Mouse (Mus musculus) limb, embryonic 12.5 days (tissue): ENCODE results near the gene Dnase1l2. TPM values are rescaled to one million over a fixed set of nuclear protein-coding genes. Genes with fewer than 3 reads are reported as not detected.

Source experiments
- ATAC-seq: fragments of 200-750 bp; cut with Nextera tagmentation; 2 replicates; pipeline ENCODE4 v1.8.0; 2017; ENCODE audit warnings: low read depth, moderate TSS enrichment; ENCODE audit not compliant: insufficient number of reproducible peaks, insufficient read depth, low FRiP score, low TSS enrichment
- H3K27ac ChIP-seq: fragments of 300-500 bp; sonication (generic); 2 replicates; pipeline ENCODE4 v1.5.1; 2016; ENCODE audit warnings: mild to moderate bottlenecking, moderate library complexity
- H3K27me3 ChIP-seq: fragments of 300-500 bp; sonication (generic); 2 replicates; pipeline ENCODE4 v1.6.1; 2016; ENCODE audit warnings: mild to moderate bottlenecking, moderate library complexity
- H3K36me3 ChIP-seq: fragments of 300-500 bp; sonication (generic); 2 replicates; pipeline ENCODE4 v1.6.1; 2016; ENCODE audit warnings: mild to moderate bottlenecking, moderate library complexity
- H3K4me1 ChIP-seq: fragments of 300-500 bp; sonication (generic); replicated peaks from 2 replicates; pipeline ENCODE4 v1.6.1; 2016
- H3K4me2 ChIP-seq: fragments of 300-500 bp; sonication (generic); 2 replicates; pipeline ENCODE4 v1.6.1; 2016; ENCODE audit warnings: mild to moderate bottlenecking, moderate library complexity
- H3K4me3 ChIP-seq: fragments of 300-500 bp; sonication (generic); replicated peaks from 2 replicates; pipeline ENCODE4 v1.5.1; 2016; ENCODE audit warnings: mild to moderate bottlenecking
- H3K9ac ChIP-seq: fragments of 300-500 bp; sonication (generic); replicated peaks from 2 replicates; pipeline ENCODE4 v1.6.1; 2016; ENCODE audit warnings: mild to moderate bottlenecking, moderate library complexity
- H3K9me3 ChIP-seq: fragments of 300-500 bp; sonication (generic); 2 replicates; pipeline ENCODE4 v1.6.1; 2016; ENCODE audit warnings: mild to moderate bottlenecking, moderate library complexity
- WGBS: fragments of 180-500 bp; shearing (Covaris S2); methylation state at CpG from one replicate; pipeline ENCODE4 v1.1.7; 2016; 5-methylcytosine and 5-hydroxymethylcytosine counted together
- polyA plus RNA-seq: library from polyadenylated mRNA; unstranded; fragments of >200 nt; fragmentation: Nextera tagmentation; extraction: Ambion mirVana; gene quantifications from 2 replicates; pipeline ENCODE4 v1.2.1, GENCODE M21; 2016

Gene Dnase1l2
- polyA plus RNA-seq, 1 experiment from 2014 or later, result 3.4 TPM

- WGBS, result 6% methylated on average over 14 of the region's 14 CpGs
- peaks cover 26% of the 10 kb centered on the region for H3K36me3 ChIP-seq
- H3K9me3 ChIP-seq, result no peaks in the 10 kb centered on the region
- H3K27me3 ChIP-seq, result no peaks in the 10 kb centered on the region
- peak overlapping the region; percentile 83 for H3K4me3 ChIP-seq
- H3K9ac ChIP-seq, result peak overlapping the region; percentile 83
- no peak for ATAC-seq
- peak overlapping the region; percentile 70 for H3K4me2 ChIP-seq
- peak overlapping the region; percentile 96 for H3K27ac ChIP-seq
- peaks cover 6% of the 10 kb centered on the region for H3K4me1 ChIP-seq
These were observed 11.4 kb upstream of the Dnase1l2 start for GRCm38 (mm10) chr17:24454218-24454755.

- no peak overlapping the region for H3K27ac ChIP-seq
- peaks cover 36% of the 10 kb centered on the region for H3K36me3 ChIP-seq
- H3K9me3 ChIP-seq, result no peaks in the 10 kb centered on the region
- no peak overlapping the region for H3K9ac ChIP-seq
- no peaks in the 10 kb centered on the region for H3K27me3 ChIP-seq
- peak overlapping the region; percentile 70; the same call in 1 of the 2 replicates for H3K4me2 ChIP-seq
- ATAC-seq, result no peak
- no peak overlapping the region for H3K4me3 ChIP-seq
- 86% methylated on average over 2 of the region's 2 CpGs for WGBS
- H3K4me1 ChIP-seq, result peaks cover 6% of the 10 kb centered on the region
These were observed 10.5 kb upstream of the Dnase1l2 start for GRCm38 (mm10) chr17:24453372-24453771.

DNA sequence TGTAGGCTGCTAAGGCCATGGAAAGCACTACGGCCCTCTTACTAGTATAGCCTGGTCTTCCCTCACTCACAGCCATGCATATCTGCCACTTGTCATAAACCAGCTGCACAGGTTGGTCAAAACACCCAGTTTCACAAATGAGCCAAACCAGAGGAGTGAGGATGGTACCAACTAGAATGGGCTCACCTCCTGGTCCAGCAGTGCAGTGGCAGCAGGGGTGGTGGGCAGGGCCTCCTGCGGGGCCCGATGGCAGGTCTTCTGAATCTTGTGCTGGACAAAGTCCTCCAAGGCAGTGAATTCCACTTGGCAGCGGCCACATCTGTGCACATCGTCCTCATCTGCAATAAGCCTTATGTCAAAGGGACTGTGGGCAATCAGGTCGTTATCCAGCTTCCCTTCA is 8.3 kb upstream of the Dnase1l2 start:
- 95% methylated on average over 6 of the region's 6 CpGs for WGBS
- peaks cover 6% of the 10 kb centered on the region for H3K4me1 ChIP-seq
- no peaks in the 10 kb centered on the region for H3K27me3 ChIP-seq
- H3K27ac ChIP-seq, result no peak overlapping the region
- H3K9me3 ChIP-seq, result no peaks in the 10 kb centered on the region
- H3K4me3 ChIP-seq, result no peak overlapping the region
- H3K36me3 ChIP-seq, result peaks cover 57% of the 10 kb centered on the region
- H3K4me2 ChIP-seq, result no peak overlapping the region
- ATAC-seq, result no peak
- no peak overlapping the region for H3K9ac ChIP-seq

- Histone ChIP-seq H3K36me3 (peaks cover 74% of the 10 kb centered on the region), H3K9me3 (no peaks in the 10 kb centered on the region), H3K27me3 (no peaks in the 10 kb centered on the region), H3K9ac (no peak overlapping the region), H3K4me2 (no peak overlapping the region), H3K27ac (no peak overlapping the region), H3K4me3 (no peak overlapping the region), H3K4me1 (peaks cover 6% of the 10 kb centered on the region)
- no peak for ATAC-seq
- 88% methylated on average over 6 of the region's 6 CpGs for WGBS
These were observed 6.6 kb upstream of the Dnase1l2 start for GRCm38 (mm10) chr17:24449507-24449906.

DNA sequence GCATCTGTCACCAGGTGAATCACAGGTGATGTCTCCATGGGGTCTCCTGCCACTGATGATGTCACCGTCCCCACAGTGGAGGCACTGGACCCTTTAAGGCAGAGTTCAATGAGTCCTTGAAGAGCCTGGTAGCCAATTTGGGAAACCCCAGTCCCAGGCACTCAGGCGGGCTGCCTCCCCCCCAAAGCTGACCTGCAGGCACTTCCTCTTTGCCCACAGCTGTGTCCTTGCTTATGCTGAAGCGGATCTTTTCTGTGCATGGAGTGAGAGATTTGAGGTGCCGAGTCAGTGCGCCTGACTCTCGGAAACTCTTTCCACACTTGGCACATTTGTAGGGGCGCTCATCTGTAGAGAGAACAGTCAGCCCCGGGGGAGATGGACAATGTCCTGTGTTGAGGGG is 3.7 kb upstream of the Dnase1l2 start:
- no peaks in the 10 kb centered on the region for H3K9me3 ChIP-seq
- no peak overlapping the region for H3K9ac ChIP-seq
- H3K4me2 ChIP-seq, result no peak overlapping the region
- no peak overlapping the region for H3K27ac ChIP-seq
- ATAC-seq, result no peak
- H3K36me3 ChIP-seq, result peaks cover 97% of the 10 kb centered on the region
- 97% methylated on average over 8 of the region's 8 CpGs for WGBS
- no peaks in the 10 kb centered on the region for H3K4me1 ChIP-seq
- no peak overlapping the region for H3K4me3 ChIP-seq
- H3K27me3 ChIP-seq, result no peaks in the 10 kb centered on the region

DNA sequence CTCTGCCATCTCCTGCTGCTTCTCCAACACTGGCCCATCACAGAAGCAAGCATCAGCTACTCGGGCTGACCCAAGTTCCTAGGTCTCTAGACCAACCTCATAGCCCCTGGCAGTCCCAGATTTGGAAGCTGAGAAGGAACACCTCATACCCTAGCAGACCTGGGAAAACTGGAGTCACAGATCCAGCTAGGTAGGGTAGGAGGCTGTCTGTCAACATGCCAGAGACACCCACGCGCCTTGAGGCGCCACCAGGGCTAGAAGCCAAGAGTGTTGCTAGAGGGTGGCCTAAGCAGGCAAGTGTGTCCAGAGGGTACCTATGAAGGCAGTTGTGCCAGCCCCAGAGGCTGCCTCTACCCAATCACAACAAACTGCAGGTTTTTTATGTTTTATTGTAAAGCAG is 504 bp upstream of the Dnase1l2 start:
- ATAC-seq, result no peak
- H3K4me3 ChIP-seq, result no peak overlapping the region
- 94% methylated on average over 4 of the region's 4 CpGs for WGBS

GRCm38 (mm10) chr17:24442107-24442506 is 798 bp downstream of the Dnase1l2 start:
- Histone ChIP-seq H3K4me2 (no peak overlapping the region), H3K9me3 (no peaks in the 10 kb centered on the region), H3K4me1 (no peaks in the 10 kb centered on the region), H3K27ac (no peak overlapping the region), H3K27me3 (no peaks in the 10 kb centered on the region), H3K9ac (no peak overlapping the region), H3K4me3 (no peak overlapping the region), H3K36me3 (peaks cover 97% of the 10 kb centered on the region)
- ATAC-seq, result no peak
- 89% methylated on average over 14 of the region's 14 CpGs for WGBS

More for the DNA sequence above, 504 bp upstream of the Dnase1l2 start:
- Histone ChIP-seq H3K9ac (no peak overlapping the region), H3K4me1 (no peaks in the 10 kb centered on the region), H3K27me3 (no peaks in the 10 kb centered on the region), H3K4me2 (no peak overlapping the region), H3K36me3 (peaks cover 97% of the 10 kb centered on the region), H3K9me3 (no peaks in the 10 kb centered on the region), H3K27ac (no peak overlapping the region)

GRCm38 (mm10) chr17:24441148-24441547 is 1.8 kb downstream of the Dnase1l2 start:
- Histone ChIP-seq H3K36me3 (peaks cover 97% of the 10 kb centered on the region), H3K27me3 (no peaks in the 10 kb centered on the region), H3K4me3 (no peak overlapping the region), H3K27ac (no peak overlapping the region), H3K9ac (no peak overlapping the region), H3K9me3 (no peaks in the 10 kb centered on the region), H3K4me2 (no peak overlapping the region), H3K4me1 (no peaks in the 10 kb centered on the region)
- ATAC-seq, result no peak
- 54% methylated on average over 2 of the region's 2 CpGs for WGBS

DNA sequence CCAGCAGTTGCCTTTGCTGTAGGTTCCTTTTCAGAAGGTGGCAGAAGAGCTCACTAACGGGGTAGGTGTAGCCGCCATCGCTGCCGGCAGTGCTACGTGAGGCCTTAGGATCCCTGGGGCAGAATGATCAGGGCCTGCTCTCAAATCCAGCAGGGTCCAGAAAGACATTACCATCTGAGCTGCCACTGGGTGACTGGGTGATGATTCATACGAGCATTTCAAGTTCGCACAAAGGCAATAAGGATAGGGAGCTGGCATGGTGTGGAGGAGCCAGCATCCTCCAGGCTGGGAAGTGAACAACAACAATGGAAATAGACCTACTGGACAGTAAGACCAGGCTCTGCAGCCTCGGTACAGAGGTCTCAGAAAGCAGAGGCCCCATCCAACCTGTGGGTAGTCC is 2.5 kb downstream of the Dnase1l2 start:
- Histone ChIP-seq H3K27me3 (no peaks in the 10 kb centered on the region), H3K9me3 (no peaks in the 10 kb centered on the region), H3K4me3 (no peak overlapping the region), H3K4me1 (no peaks in the 10 kb centered on the region), H3K27ac (no peak overlapping the region), H3K36me3 (peaks cover 97% of the 10 kb centered on the region), H3K4me2 (no peak overlapping the region), H3K9ac (no peak overlapping the region)
- ATAC-seq, result no peak
- 92% methylated on average over 8 of the region's 8 CpGs for WGBS

GRCm38 (mm10) chr17:24437016-24437415 is 5.9 kb downstream of the Dnase1l2 start:
- WGBS, result 79% methylated on average over 5 of the region's 5 CpGs
- no peaks in the 10 kb centered on the region for H3K9me3 ChIP-seq
- H3K36me3 ChIP-seq, result peaks cover 92% of the 10 kb centered on the region
- H3K4me2 ChIP-seq, result no peak overlapping the region
- H3K4me3 ChIP-seq, result no peak overlapping the region
- peak; percentile 67; the same call in 1 of the 2 replicates for ATAC-seq
- H3K9ac ChIP-seq, result no peak overlapping the region
- no peaks in the 10 kb centered on the region for H3K27me3 ChIP-seq
- no peaks in the 10 kb centered on the region for H3K4me1 ChIP-seq
- no peak overlapping the region for H3K27ac ChIP-seq

DNA sequence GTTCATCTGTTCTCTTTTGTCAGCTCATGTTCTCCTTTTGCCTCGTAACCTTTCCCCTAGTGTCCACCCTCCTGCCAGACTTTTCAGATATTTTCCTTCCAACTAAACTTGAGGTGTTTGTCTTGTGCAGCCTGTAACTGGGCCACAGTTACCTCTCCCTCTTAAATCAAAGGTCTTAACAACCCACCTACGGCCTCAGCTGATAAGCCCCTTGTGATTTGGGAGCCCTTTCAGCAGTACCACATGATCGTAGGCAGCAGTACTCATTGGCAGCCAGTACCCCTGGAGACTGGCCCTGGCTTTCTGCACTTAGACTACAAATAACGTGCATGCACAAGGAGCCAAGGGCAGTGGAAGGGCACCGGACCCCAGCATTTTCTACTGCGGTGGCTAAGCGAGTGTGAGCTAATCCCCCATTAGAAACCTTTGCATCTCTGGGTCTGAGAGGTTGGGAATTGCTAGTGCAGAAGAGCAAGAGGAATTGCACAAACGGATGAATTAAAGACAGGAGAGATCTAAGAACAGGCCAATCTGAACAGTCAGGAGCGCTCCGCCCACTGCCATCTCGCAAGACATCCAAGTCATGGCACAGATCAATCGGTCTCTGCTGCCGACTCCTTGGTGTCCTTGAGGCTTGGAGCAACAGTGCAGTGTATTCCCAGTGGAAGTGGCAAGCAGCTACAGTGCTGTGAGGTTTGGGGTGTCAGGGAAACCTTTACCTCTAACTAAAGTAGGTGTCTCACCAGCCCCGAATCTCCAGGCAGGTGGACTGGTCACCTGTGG is 13.5 kb downstream of the Dnase1l2 start:
- Histone ChIP-seq H3K4me1 (peaks cover 20% of the 10 kb centered on the region), H3K36me3 (peaks cover 27% of the 10 kb centered on the region), H3K9me3 (no peaks in the 10 kb centered on the region), H3K9ac (no peak overlapping the region), H3K27me3 (no peaks in the 10 kb centered on the region), H3K4me2 (no peak overlapping the region), H3K27ac (no peak overlapping the region), H3K4me3 (no peak overlapping the region)
- no peak for ATAC-seq
- WGBS, result 82% methylated on average over 14 of the region's 14 CpGs

DNA sequence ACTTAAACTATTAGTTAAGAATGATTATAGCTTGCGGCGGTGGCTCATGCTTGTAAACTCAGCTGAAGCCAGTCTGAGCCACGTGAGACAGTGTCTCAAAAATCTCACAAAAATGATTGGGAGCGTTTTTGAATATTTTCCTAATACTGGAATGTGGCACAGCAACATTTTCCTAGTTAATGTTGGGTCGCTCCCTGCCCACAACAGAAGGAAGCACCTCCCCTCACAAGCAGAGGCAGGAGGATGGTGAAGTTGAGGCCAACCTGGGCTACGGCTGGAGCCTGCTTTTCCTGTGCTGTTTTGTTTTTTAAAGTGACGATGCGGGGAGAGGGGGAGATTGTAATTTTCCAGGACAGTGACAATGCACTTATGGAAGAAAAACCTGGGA is 15.7 kb downstream of the Dnase1l2 start:
- ATAC-seq, result no peak
- peak overlapping the region; percentile 93 for H3K9ac ChIP-seq
- H3K9me3 ChIP-seq, result no peaks in the 10 kb centered on the region
- H3K27ac ChIP-seq, result peak overlapping the region; percentile 98
- peaks cover 32% of the 10 kb centered on the region for H3K36me3 ChIP-seq
- H3K4me1 ChIP-seq, result peaks cover 20% of the 10 kb centered on the region
- WGBS, result 7% methylated on average over 8 of the region's 8 CpGs
- no peaks in the 10 kb centered on the region for H3K27me3 ChIP-seq
- H3K4me2 ChIP-seq, result peak overlapping the region; percentile 65
- peak overlapping the region; percentile 71 for H3K4me3 ChIP-seq
